Mouse (Mus musculus) 3T3-L1 (cell line): ENCODE measurements around the gene Gm29049.
"Not testable (repeated sequence)": the region's sequence is repeated elsewhere in the genome, so short reads cannot be mapped to it uniquely, and the experiment has no call there.

ENCODE experiments used
- DNase-seq: peaks from one replicate; pipeline ENCODE4 v3.0.0-alpha.2; 2015; ENCODE audit warnings: low read depth, low spot score

Gene Gm29049

DNA sequence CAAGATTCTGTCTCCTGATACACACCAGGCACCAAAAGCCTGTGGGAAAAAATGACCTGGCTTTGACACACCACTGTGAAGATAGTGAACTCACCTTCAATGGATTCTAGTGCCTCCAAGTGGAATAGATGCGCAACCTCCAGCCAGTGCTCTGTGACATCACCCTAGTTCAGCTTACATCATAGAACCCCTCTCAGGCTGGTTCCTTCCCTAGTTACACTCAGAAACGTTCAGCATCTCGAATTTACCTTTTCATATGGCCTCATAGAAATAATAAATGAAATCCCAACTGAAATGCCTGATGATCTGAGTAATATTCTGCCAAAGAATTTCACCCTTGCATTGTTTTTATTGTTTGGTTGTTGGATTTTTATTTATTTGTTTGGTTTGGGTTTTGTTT, at the start of gene Gm29049:
TSS of gene Gm29049 (minus strand) at position 101 of the 400 bp plus-strand sequence.
- DNase-seq, result not testable (repeated sequence)
